Mouse (Mus musculus): ENCODE results near the gene Creld1.

Gene Creld1

DNA sequence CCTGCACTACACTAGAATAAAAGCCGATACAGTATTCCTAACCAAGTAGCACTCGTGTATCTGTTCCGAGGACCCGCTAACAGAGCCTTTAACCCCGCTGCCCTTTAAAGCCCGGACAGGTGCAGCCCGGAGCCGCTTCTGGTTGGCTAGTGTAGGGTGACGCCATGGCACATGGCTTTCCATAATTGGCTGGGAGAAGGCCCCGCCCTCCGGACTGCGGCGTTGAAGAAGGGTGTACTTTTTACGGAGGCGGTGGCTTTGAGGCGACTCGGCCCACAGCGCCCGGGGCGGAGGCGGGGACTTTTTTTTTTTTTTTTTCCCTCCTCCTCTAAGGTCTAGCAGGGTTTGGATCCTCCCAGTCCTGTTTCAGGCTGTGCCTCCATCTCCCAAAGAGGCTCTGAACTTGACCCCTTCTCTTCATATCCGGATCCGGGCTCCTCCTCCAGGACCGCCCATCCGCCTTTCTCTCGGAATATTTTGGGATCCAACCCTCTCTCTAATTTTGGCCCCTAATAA, at the start of gene Creld1:
Gene Creld1 (plus strand): TSS at position 198 of the 516 bp plus-strand sequence.
- DNase-seq (ENCODE audit: low spot score): peak; percentile 96

DNA sequence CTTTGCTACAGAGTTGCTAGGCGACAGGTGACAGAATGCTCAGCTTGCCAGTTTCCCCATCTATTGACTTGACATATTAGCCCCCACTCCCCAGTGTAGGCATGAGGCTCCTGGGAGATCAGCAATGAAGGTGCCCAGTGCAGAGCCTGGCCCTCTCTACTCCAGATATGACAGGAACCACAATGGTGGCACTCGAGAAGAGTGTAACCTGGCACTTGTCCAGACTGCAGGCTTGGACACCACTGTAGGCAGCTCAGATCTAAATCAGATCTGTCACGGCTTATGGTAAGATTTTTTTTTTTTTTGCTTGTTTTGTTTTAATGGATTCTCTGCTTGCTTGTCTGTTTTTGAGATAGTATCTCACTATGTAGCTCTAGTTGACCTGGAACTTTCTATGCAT, 49.4 kb upstream of the Creld1 start:
- DNase-seq (ENCODE audit: low spot score): no peak

DNA sequence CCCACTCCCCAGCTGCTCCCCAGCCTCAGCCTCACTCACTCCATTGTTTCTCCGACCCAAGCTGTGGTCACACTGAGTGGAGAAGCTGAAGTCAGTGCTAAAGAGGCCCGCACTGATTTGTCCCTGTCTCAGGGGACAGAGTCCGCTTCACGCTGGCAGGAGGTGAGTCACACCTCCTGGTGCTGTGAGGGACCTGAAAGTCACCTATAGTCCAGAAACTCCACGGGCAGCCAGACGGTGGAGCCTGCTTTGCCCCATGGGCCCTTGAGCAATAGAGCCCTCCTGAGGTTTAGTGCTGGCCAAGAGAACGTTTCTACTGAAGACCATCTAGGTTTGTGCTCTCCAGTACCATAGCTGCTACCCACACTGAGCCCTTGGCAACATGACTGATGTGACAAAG, 48.4 kb upstream of the Creld1 start:
- DNase-seq (ENCODE audit: low spot score): no peak

- DNase-seq (ENCODE audit: low spot score): no peak
These were observed 47.4 kb upstream of the Creld1 start, which contains the start of gene Cidec for GRCm38 (mm10) chr6:113435664-113436205. TSS of gene Cidec (minus strand) at chr6:113435760.

- no peak for DNase-seq (ENCODE audit: low spot score)
These were observed 46.0 kb upstream of the Creld1 start for GRCm38 (mm10) chr6:113437135-113437534.

DNA sequence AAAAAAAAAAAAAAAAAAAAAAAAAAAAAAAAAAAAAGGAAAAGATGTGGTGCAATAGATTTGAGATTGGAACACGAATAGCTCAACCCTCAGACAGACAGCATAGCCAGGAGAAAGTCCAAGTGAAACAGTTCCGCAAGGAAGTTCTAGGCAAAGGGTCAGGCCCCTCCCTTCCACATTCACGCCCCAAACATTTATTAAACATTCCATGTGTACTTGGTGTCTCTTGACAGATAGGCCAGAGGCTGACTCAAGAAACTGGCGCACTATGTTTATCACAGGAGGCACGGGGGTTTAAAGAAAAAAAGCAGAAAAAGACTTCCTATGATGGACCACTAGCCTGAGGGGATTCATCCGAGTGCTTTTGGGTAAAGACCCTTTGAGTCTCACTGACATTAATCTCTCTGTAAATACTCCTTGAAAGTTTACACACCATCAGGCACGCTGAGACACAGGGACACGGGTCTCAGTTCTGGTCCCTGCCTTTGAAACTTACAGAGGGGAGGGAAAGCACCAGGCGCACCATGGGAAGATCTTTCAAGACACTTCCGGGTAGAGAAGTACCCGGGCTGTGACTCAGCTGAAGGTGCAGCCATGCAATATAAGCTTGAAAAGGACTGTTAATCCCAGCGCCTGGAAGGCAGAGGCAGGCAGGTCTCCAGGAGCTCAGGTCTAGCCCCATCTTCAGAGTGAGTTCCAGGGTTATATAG, 44.2 kb upstream of the Creld1 start:
- DNase-seq (ENCODE audit: low spot score): no peak

DNA sequence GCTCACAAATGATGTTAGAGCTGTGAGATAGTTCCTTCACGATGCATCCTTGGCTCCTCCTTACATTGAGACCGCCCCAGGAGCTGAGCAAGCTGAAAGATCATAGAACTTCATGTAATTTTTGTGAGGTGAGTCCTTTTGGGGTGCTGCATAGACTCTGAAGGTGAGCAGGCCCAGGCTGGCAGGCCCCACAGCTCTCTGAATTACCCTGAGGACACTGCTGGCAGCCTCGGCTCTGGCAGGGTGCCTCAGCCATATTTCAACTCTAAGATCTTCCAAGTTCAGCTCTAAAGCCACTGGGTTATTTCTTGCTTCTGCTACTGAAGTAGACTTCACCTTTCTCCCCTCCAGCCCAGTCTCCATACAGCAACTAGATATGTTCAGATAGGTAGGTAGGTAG, 42.4 kb upstream of the Creld1 start:
- no peak for DNase-seq (ENCODE audit: low spot score)

- DNase-seq (ENCODE audit: low spot score): peak; percentile 30
These were observed 41.9 kb upstream of the Creld1 start for GRCm38 (mm10) chr6:113441147-113441680.

GRCm38 (mm10) chr6:113442087-113442441, 41.0 kb upstream of the Creld1 start:
- no peak for DNase-seq (ENCODE audit: low spot score)

- peak; percentile 83 for DNase-seq (ENCODE audit: low spot score)
These were observed 40.5 kb upstream of the Creld1 start, which contains the start of gene Jagn1 for GRCm38 (mm10) chr6:113442442-113443090. TSS of gene Jagn1 (plus strand) at chr6:113442569.

DNA sequence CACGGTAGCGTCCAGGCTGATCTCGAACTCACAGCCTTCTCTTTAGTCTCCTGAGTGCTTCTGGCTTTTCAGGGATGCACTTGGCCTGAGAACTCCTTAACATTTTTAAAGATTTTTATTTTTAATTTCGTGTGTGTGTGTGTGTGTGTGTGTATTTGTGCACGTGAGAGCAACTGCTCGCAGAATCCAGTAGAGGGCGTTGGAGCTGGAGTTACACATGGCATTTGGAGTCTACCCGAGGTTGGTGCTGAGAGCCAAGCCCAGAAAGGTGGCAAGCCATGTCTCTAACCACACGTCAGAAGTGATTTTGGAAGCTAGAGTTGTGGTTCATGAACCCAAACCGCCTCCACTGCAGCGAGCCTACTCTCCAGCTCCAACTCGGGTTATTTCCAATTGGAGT, 40.0 kb upstream of the Creld1 start:
- no peak for DNase-seq (ENCODE audit: low spot score)

DNA sequence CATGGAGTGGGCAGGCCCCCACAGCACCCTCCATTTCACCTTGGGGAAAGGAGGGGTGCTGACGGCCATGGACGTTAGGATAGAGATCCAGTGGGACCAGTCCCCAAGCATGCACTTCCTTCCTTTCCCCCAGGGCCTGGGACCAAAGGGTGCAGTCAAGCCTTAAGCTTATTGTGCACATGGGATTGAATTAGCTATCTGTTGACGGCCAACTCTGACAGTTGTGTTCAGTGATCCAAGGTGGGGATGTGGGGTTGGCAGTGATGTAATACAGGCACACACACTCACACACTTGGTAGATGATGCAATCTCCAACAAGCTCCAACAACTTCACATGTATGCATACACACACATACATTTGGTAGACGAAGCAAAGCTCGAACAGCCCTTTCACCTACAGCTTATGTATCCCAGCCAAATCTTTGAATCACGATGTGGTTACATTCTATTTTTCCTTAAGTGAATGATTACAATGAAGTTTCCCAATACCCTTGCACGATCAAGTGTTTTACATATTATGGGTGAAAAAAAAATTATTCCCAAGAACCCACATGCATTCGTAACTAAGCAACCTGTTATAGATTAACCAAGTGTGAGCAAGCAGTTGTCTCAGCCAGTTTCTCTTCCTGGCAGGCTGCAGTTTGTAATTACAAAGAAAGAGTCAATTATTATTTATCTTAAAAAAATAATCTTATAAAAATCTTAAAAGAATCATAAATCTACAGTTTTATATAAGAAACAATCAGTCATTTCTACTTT, 38.7 kb upstream of the Creld1 start:
- DNase-seq (ENCODE audit: low spot score): no peak

- no peak for DNase-seq (ENCODE audit: low spot score)
These were observed 35.5 kb upstream of the Creld1 start for GRCm38 (mm10) chr6:113447639-113448038.

- no peak for DNase-seq (ENCODE audit: low spot score)
These were observed 31.3 kb upstream of the Creld1 start for GRCm38 (mm10) chr6:113451839-113452238.

DNA sequence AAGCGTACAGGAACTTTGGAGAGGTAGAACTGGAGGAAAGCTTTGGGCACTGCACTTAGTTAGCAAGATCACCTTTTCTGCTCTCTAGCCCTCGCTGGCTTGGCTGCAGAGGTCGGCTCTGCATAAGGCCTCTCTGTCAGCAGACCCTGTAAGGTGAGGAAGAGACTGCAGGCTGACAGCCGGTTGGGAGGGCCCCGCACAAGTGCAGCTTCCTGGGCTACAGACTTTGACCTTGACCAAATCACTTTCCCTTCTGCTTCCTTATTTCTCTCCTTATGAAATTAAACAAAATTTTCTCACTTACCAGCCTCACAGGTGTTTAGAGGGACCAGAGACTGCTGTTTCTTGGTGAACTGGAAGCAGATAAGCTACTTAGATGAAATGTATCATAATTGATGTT, 28.1 kb upstream of the Creld1 start:
- DNase-seq (ENCODE audit: low spot score): no peak

GRCm38 (mm10) chr6:113457952-113458534, 25.1 kb upstream of the Creld1 start, which contains the start of gene Il17re:
TSS of gene Il17re (plus strand) at chr6:113458484.
- DNase-seq (ENCODE audit: low spot score): no peak

GRCm38 (mm10) chr6:113458635-113459034, 24.5 kb upstream of the Creld1 start:
- DNase-seq (ENCODE audit: low spot score): no peak

DNA sequence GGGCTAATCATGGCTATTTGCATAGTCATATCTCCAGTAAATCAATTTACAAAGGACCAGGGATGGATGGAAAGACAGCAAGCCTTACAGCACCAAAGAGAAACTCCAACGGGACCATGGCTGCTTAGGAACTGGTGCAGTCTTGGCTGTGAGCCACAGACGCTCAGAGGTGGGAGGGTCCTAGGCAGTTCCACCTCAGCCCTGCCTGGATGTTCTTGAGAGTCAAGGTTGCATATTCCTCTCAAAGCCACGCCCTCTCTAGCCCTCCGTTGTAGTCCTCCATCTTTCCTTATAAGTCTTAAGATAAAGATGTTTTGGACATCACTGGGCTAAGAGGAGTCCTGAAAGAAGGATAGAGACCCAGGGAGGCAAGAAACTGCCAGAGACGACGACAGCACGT, 19.1 kb upstream of the Creld1 start:
- DNase-seq (ENCODE audit: low spot score): no peak

DNA sequence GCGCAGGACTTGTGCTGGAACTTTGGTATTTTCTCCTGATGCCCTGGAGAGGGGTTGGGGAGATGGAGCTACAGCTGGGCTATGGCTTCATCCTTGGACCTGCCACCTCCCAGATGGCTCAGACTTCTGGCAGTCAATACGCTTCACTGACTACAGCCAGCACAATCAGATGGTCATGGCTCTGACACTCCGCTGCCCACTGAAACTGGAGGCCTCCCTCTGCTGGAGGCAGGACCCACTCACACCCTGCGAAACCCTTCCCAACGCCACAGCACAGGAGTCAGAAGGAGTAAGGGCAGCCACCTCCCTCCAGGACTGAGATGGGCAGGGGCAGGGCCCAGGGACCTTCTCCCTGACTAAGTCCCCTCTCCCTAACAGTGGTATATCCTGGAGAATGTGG, 17.5 kb upstream of the Creld1 start:
- DNase-seq (ENCODE audit: low spot score): no peak

GRCm38 (mm10) chr6:113468512-113468911, 14.6 kb upstream of the Creld1 start:
- DNase-seq (ENCODE audit: low spot score): no peak

DNA sequence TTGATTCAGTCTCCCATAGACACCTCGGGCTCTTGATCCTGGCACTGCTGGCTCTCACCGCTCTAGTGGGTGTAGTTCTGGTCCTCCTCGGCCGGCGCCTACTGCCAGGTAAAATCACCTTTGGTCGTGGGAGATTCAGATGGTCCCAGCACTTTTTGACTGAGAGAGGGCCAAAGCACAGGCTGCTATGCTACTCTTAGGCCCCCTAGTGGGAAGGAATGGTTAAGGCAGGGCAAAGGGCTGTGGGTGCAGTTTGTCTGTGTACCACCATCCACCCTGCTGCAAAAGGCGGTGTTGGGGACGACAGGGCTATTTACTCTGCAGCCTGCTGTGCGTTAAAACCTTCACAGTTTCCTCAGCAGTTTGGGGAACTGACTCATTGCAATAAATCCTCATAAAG, 14.1 kb upstream of the Creld1 start:
- peak; percentile 22 for DNase-seq (ENCODE audit: low spot score)

- peak; percentile 40 for DNase-seq (ENCODE audit: low spot score)
These were observed 13.7 kb upstream of the Creld1 start for GRCm38 (mm10) chr6:113469432-113469831.

Data from ovary, adult 18-20 months (tissue).